In the genomic region with DNA sequence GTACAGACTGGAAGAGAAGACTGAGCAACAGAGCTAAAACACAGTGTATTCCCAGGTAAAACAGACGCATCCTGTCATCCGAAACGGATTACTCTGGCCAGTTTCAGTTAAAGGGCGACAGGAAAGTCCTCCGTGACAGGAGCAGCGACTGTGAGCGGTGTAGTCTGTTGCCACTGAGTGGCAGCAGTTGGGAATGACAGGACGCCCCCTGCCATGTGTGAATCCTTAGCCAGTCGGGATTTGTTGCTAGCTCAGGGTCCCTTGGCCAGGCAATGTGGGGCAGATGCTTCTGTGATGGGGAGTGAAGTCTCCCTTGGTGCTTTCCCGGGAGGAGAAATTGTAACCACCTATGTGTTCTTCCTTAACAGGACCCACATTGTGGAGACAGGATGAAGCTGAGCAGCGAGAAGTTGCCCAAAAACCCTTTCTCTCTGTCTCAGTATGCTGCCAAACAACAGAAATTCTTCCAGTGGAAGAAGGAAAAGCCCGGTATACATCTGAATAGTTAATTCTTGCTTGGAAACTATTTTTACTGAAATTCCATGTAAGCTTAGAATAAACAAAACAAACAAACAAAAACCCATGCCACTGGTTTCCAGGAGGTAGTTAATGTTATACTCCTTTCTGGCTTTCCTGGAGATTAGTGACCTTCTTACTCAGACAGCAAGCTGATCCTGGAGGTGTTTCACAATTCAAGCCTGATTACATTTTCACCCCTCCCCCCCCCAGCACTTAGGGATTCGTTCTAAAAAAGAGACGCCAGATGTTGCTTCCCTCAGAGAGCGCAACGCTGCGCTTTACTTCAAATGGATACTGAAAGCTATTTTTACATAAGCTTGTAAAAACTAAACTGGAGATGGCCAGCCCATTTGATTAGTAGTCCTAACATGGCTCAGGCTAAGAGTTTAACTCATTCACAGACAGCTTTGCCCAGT, we compare ENCODE assay signal across 9 mouse cellular contexts. TPM values are rescaled to one million over a fixed set of nuclear protein-coding genes. Genes with fewer than 3 reads are reported as not detected.
DNase-seq lines count a peak whose midpoint lies in the region; ATAC-seq lines count a peak whose summit lies in the region.
"Had no signal": no experiment of that assay in that cellular context is flagged by ENCODE, and none has a peak within 500 bp of the region (broad histone marks: within the 10 kb centered on the region; RNA-seq: fewer than 3 reads in every experiment).

No protein-coding gene starts in this region.

- no peaks in the 10 kb centered on the region for H3K27me3 ChIP-seq in embryonic facial prominence, embryonic 14.5 days (replicated peaks; ENCODE audit: control insufficient read depth, insufficient read depth, low read length)
- no peaks in the 10 kb centered on the region for H3K27me3 ChIP-seq in hindbrain, embryonic 12.5 days
- H3K27me3 ChIP-seq in limb, embryonic 11.5 days (ENCODE audit: control insufficient read depth, insufficient read depth, low read length) = no peaks in the 10 kb centered on the region
- no peaks in the 10 kb centered on the region for H3K27me3 ChIP-seq in midbrain, embryonic 14.5 days (ENCODE audit: control insufficient read depth, insufficient read depth, low read length)

- H3K9ac ChIP-seq in embryonic facial prominence, embryonic 14.5 days (ENCODE audit: low read depth, low read length) = 0 out of 2 replicates have a peak overlapping the region, but pooled peaks have one; percentile 37
- no peak overlapping the region for H3K9ac ChIP-seq in hindbrain, embryonic 12.5 days
- no peak overlapping the region for H3K9ac ChIP-seq in limb, embryonic 11.5 days (ENCODE audit: low read length)
- no peak overlapping the region for H3K9ac ChIP-seq in midbrain, embryonic 14.5 days (replicated peaks; ENCODE audit: low read length)

- H3K4me3 ChIP-seq in embryonic facial prominence, embryonic 14.5 days (ENCODE audit: low read depth, low read length) = peak overlapping the region; percentile 14; the same call in 1 of the 2 replicates
- no peak overlapping the region for H3K4me3 ChIP-seq in hindbrain, embryonic 12.5 days
- peak overlapping the region; percentile 8; the same call in 1 of the 2 replicates for H3K4me3 ChIP-seq in limb, embryonic 11.5 days (ENCODE audit: low read depth, low read length)
- H3K4me3 ChIP-seq in midbrain, embryonic 14.5 days (replicated peaks; ENCODE audit: low read depth, low read length) = no peak overlapping the region; the same call in 1 of the 2 replicates

- 8% methylated on average over 17 of the region's 17 CpGs for WGBS in embryonic facial prominence, embryonic 14.5 days
- 22% methylated on average over 17 of the region's 17 CpGs for WGBS in hindbrain, embryonic 12.5 days
- WGBS in limb, embryonic 11.5 days = 13% methylated on average over 17 of the region's 17 CpGs
- 13% methylated on average over 17 of the region's 17 CpGs for WGBS in midbrain, embryonic 14.5 days

- H3K36me3 ChIP-seq in embryonic facial prominence, embryonic 14.5 days (ENCODE audit: control insufficient read depth, insufficient read depth, low read length) = no peaks in the 10 kb centered on the region
- H3K36me3 ChIP-seq in hindbrain, embryonic 12.5 days = no peaks in the 10 kb centered on the region
- H3K36me3 ChIP-seq in limb, embryonic 11.5 days (ENCODE audit: control insufficient read depth, insufficient read depth, low read length) = no peaks in the 10 kb centered on the region
- H3K36me3 ChIP-seq in midbrain, embryonic 14.5 days (ENCODE audit: control insufficient read depth, insufficient read depth, low read length) = no peaks in the 10 kb centered on the region

- H3K4me2 ChIP-seq in embryonic facial prominence, embryonic 14.5 days (ENCODE audit: low read depth, low read length) = peak overlapping the region; percentile 46
- H3K4me2 ChIP-seq in hindbrain, embryonic 12.5 days (replicated peaks) = peak overlapping the region; percentile 31
- peak overlapping the region; percentile 7 for H3K4me2 ChIP-seq in limb, embryonic 11.5 days (ENCODE audit: low read depth, severe bottlenecking)
- H3K4me2 ChIP-seq in midbrain, embryonic 14.5 days (ENCODE audit: low read length) = peak overlapping the region; percentile 43

- DNase-seq in layer of hippocampus, postnatal 10 days (ENCODE audit: low spot score in 2 of 2) = peak; percentile 45 to 48
- no peak for DNase-seq in layer of hippocampus, adult 8-10 months (ENCODE audit: low spot score in 2 of 2)
- DNase-seq in embryonic facial prominence, embryonic 14.5 days (ENCODE audit: low spot score) = peak; percentile 69
- DNase-seq in limb, embryonic 11.5 days (ENCODE audit: low spot score) = peak; percentile 47
- peak; percentile 61 for DNase-seq in midbrain, embryonic 14.5 days
- no peak for DNase-seq in thymus, postnatal 14 days
- DNase-seq in adrenal gland, postnatal 4 days (ENCODE audit: low spot score in 2 of 2) = no peak

- peak overlapping the region; percentile 39; the same call in 1 of the 2 replicates for H3K27ac ChIP-seq in embryonic facial prominence, embryonic 14.5 days (replicated peaks; ENCODE audit: low read depth, low read length)
- no peak overlapping the region for H3K27ac ChIP-seq in hindbrain, embryonic 12.5 days
- no peak overlapping the region for H3K27ac ChIP-seq in limb, embryonic 11.5 days (replicated peaks; ENCODE audit: low read depth, low read length)
- no peak overlapping the region for H3K27ac ChIP-seq in midbrain, embryonic 14.5 days (replicated peaks; ENCODE audit: low read depth, low read length)

- peaks cover 12% of the 10 kb centered on the region for H3K4me1 ChIP-seq in embryonic facial prominence, embryonic 14.5 days (ENCODE audit: control insufficient read depth, insufficient read depth, low read length)
- H3K4me1 ChIP-seq in hindbrain, embryonic 12.5 days = 0 out of 2 replicates have a peak, but pooled peaks cover 5% of the 10 kb centered on the region
- peaks cover 11% of the 10 kb centered on the region for H3K4me1 ChIP-seq in limb, embryonic 11.5 days (ENCODE audit: control insufficient read depth, insufficient read depth, low read length)
- no peaks in the 10 kb centered on the region for H3K4me1 ChIP-seq in midbrain, embryonic 14.5 days (ENCODE audit: control insufficient read depth, insufficient read depth, low read length)

- H3K9me3 ChIP-seq in embryonic facial prominence, embryonic 14.5 days (ENCODE audit: control insufficient read depth, low read length) = no peaks in the 10 kb centered on the region
- H3K9me3 ChIP-seq in hindbrain, embryonic 12.5 days (replicated peaks) = no peaks in the 10 kb centered on the region
- H3K9me3 ChIP-seq in limb, embryonic 11.5 days (ENCODE audit: control insufficient read depth, low read length) = no peaks in the 10 kb centered on the region
- H3K9me3 ChIP-seq in midbrain, embryonic 14.5 days (ENCODE audit: control insufficient read depth, low read length) = no peaks in the 10 kb centered on the region

- peak; percentile 77 for ATAC-seq in embryonic facial prominence, embryonic 14.5 days (ENCODE audit: low read depth)
- 0 out of 2 replicates have a peak, but pooled peaks have one; percentile 22 for ATAC-seq in hindbrain, embryonic 12.5 days (ENCODE audit: low FRiP score)
- ATAC-seq in limb, embryonic 11.5 days (ENCODE audit: insufficient number of reproducible peaks, low FRiP score, low TSS enrichment, low read depth) = no peak
- no peak for ATAC-seq in midbrain, embryonic 14.5 days (ENCODE audit: low FRiP score, low TSS enrichment)

RNA-seq across cellular contexts. Expression of gene Ankrd37, which starts 5.5 kb away (rescaled TPM):
- 1 to 10 TPM; 5.7 to 6.8 TPM for total RNA-seq in layer of hippocampus, postnatal 10 days (2021)
- 1 to 10 TPM; 7.5 to 8.7 (median 8.4) TPM for total RNA-seq in layer of hippocampus, adult 8-10 months (2022)
- polyA plus RNA-seq in embryonic facial prominence, embryonic 14.5 days (2014; fragmentation: Nextera tagmentation; extraction: Ambion mirVana) = 17.9 and 19.2 TPM in 2 replicates
- 22.9 and 24.3 TPM in 2 replicates for polyA plus RNA-seq in hindbrain, embryonic 12.5 days (2016; fragmentation: Nextera tagmentation; extraction: Ambion mirVana)
- polyA plus RNA-seq in limb, embryonic 11.5 days (2014; fragmentation: Nextera tagmentation; extraction: Ambion mirVana) = 14.3 and 15.0 TPM in 2 replicates
- 37.5 and 43.6 TPM in 2 replicates for polyA plus RNA-seq in midbrain, embryonic 14.5 days (2014; fragmentation: Nextera tagmentation; extraction: Ambion mirVana)
- total RNA-seq in adrenal gland, postnatal 4 days (2021) = 1 to 10 TPM; 2.3 TPM

RNA-seq across cellular contexts. Expression of gene Lrp2bp, which starts 11.9 kb away (rescaled TPM):
- under 1 TPM; 0.42 to 0.46 TPM for total RNA-seq in layer of hippocampus, postnatal 10 days (2021)
- under 1 TPM; 0.18 to 0.91 (median 0.43) TPM for total RNA-seq in layer of hippocampus, adult 8-10 months (2022)
- 0.35 and 1.1 TPM in 2 replicates for polyA plus RNA-seq in embryonic facial prominence, embryonic 14.5 days (2014; fragmentation: Nextera tagmentation; extraction: Ambion mirVana)
- polyA plus RNA-seq in hindbrain, embryonic 12.5 days (2016; fragmentation: Nextera tagmentation; extraction: Ambion mirVana) = 0.41 and 0.56 TPM in 2 replicates
- 0.36 and 0.45 TPM in 2 replicates for polyA plus RNA-seq in limb, embryonic 11.5 days (2014; fragmentation: Nextera tagmentation; extraction: Ambion mirVana)
- polyA plus RNA-seq in midbrain, embryonic 14.5 days (2014; fragmentation: Nextera tagmentation; extraction: Ambion mirVana) = 0.86 and 0.91 TPM in 2 replicates
- total RNA-seq in adrenal gland, postnatal 4 days (2021) = under 1 TPM; 0.28 to 0.51 TPM
- total RNA-seq: MEL had no signal

RNA-seq across cellular contexts. Expression of gene Ufsp2, which starts 35.7 kb away (rescaled TPM):
- total RNA-seq in layer of hippocampus, postnatal 10 days (2021) = 10 to 100 TPM; 54.0 to 58.5 TPM
- 10 to 100 TPM; 48.2 to 55.4 (median 53.8) TPM for total RNA-seq in layer of hippocampus, adult 8-10 months (2022)
- polyA plus RNA-seq in embryonic facial prominence, embryonic 14.5 days (2014; fragmentation: Nextera tagmentation; extraction: Ambion mirVana) = 80.6 and 84.1 TPM in 2 replicates
- polyA plus RNA-seq in hindbrain, embryonic 12.5 days (2016; fragmentation: Nextera tagmentation; extraction: Ambion mirVana) = 57.0 and 59.1 TPM in 2 replicates
- 59.6 and 59.7 TPM in 2 replicates for polyA plus RNA-seq in limb, embryonic 11.5 days (2014; fragmentation: Nextera tagmentation; extraction: Ambion mirVana)
- polyA plus RNA-seq in midbrain, embryonic 14.5 days (2014; fragmentation: Nextera tagmentation; extraction: Ambion mirVana) = 58.6 and 62.9 TPM in 2 replicates
- total RNA-seq in adrenal gland, postnatal 4 days (2021) = 10 to 100 TPM; 54.4 to 55.5 TPM

RNA-seq across cellular contexts. Expression of gene 1700029J07Rik, which starts 36.0 kb away (rescaled TPM):
- 1 to 10 TPM; 4.0 to 4.3 TPM for total RNA-seq in layer of hippocampus, postnatal 10 days (2021)
- total RNA-seq in layer of hippocampus, adult 8-10 months (2022) = 1 to 10 TPM; 2.5 to 4.6 (median 3.7) TPM
- polyA plus RNA-seq in embryonic facial prominence, embryonic 14.5 days (2014; fragmentation: Nextera tagmentation; extraction: Ambion mirVana) = 4.6 and 4.8 TPM in 2 replicates
- 4.8 and 5.5 TPM in 2 replicates for polyA plus RNA-seq in hindbrain, embryonic 12.5 days (2016; fragmentation: Nextera tagmentation; extraction: Ambion mirVana)
- polyA plus RNA-seq in limb, embryonic 11.5 days (2014; fragmentation: Nextera tagmentation; extraction: Ambion mirVana) = 2.4 and 3.1 TPM in 2 replicates
- 4.0 and 4.5 TPM in 2 replicates for polyA plus RNA-seq in midbrain, embryonic 14.5 days (2014; fragmentation: Nextera tagmentation; extraction: Ambion mirVana)
- total RNA-seq in adrenal gland, postnatal 4 days (2021) = 1 to 10 TPM; 3.6 to 3.9 TPM

Comparison
In these comparisons a context has a peak if more than half of its experiments do, and no peak if none do; other contexts are left out.
1. DNase-seq: peak in layer of hippocampus, postnatal 10 days (2 of 2), embryonic facial prominence, embryonic 14.5 days (single experiment), limb, embryonic 11.5 days (single experiment) and midbrain, embryonic 14.5 days (single experiment); none in layer of hippocampus, adult 8-10 months (0 of 2), thymus, postnatal 14 days (single experiment) and adrenal gland, postnatal 4 days (0 of 2).
2. ATAC-seq: peak in embryonic facial prominence, embryonic 14.5 days (single experiment) and hindbrain, embryonic 12.5 days (single experiment); none in limb, embryonic 11.5 days (single experiment) and midbrain, embryonic 14.5 days (single experiment).
3. H3K4me3 ChIP-seq: peak in embryonic facial prominence, embryonic 14.5 days (single experiment) and limb, embryonic 11.5 days (single experiment); none in hindbrain, embryonic 12.5 days (single experiment) and midbrain, embryonic 14.5 days (single experiment).
4. Peak in every context shown above with its lines, with median percentiles within 50 percentile points of each other: H3K4me2 ChIP-seq.